Mouse (Mus musculus): ENCODE results near the gene Rnps1. TPM values are rescaled to one million over a fixed set of nuclear protein-coding genes. Genes with fewer than 3 reads are reported as not detected.

Gene Rnps1
- polyA plus RNA-seq, 1 experiment from 2014 or later, result 280 TPM

DNA sequence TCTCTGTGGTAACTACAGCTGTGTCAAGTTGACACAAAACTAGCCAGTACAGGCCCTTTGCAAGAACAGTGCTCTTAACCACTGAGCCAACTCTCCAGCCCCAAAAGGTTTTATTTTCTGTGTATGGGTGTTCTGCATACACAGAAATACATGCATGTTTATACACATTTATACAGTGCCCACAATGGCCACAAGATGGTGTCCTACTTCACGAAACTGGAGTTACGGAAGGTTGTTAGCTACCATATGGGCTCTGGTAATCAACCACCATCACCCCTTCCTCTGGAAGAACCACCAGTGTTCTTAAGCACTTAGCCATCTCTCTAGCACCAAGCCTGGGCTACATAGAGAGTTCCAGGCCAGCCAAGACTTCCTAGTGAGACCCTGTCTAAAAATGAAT is 47.2 kb downstream of the Rnps1 start:
- Histone ChIP-seq H3K27me3 (ENCODE audit: control insufficient read depth, insufficient read depth, low read length) (no peaks in the 10 kb centered on the region), H3K4me3 (replicated peaks; ENCODE audit: low read length) (no peak overlapping the region), H3K27ac (no peak overlapping the region), H3K9me3 (ENCODE audit: control insufficient read depth, low read length) (no peaks in the 10 kb centered on the region), H3K4me1 (replicated peaks; ENCODE audit: control insufficient read depth, insufficient read depth, low read length) (no peaks in the 10 kb centered on the region), H3K9ac (no peak overlapping the region), H3K4me2 (replicated peaks) (no peak overlapping the region), H3K36me3 (replicated peaks; ENCODE audit: control insufficient read depth, insufficient read depth) (no peaks in the 10 kb centered on the region)
- DNase-seq (ENCODE audit: low spot score) (no peak), ATAC-seq (ENCODE audit: low FRiP score) (no peak)
- whole genome bisulfite sequencing, result 77% methylated on average over 2 of the region's 2 CpGs

DNA sequence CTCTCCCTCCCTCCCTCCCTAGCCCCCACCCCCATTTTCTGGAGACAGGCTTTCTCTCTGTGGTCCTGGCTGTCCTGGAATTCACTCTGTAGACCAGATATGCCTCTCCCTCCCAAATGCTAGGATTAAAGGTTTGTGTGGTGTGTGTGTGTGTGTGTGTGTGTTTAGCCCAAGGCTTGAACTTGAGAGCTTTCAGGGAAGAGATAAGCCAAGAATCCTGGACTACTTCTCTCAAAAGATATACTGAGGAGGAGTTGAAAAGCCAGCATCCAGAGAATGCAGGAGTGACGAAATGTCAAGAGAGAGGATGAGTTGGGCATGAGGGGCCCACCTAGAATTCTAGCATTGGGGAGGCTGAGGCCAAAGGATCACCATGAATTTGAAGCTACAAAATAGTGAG is 48.6 kb downstream of the Rnps1 start:
- ATAC-seq (ENCODE audit: low FRiP score) (no peak), DNase-seq (ENCODE audit: low spot score) (no peak)
- Histone ChIP-seq H3K4me3 (replicated peaks; ENCODE audit: low read length) (no peak overlapping the region), H3K4me2 (replicated peaks) (no peak overlapping the region), H3K9me3 (ENCODE audit: control insufficient read depth, low read length) (no peaks in the 10 kb centered on the region), H3K36me3 (replicated peaks; ENCODE audit: control insufficient read depth, insufficient read depth) (no peaks in the 10 kb centered on the region), H3K27ac (no peak overlapping the region), H3K9ac (no peak overlapping the region), H3K27me3 (ENCODE audit: control insufficient read depth, insufficient read depth, low read length) (no peaks in the 10 kb centered on the region), H3K4me1 (replicated peaks; ENCODE audit: control insufficient read depth, insufficient read depth, low read length) (no peaks in the 10 kb centered on the region)
- WGBS, result 100% methylated on average over 1 of the region's 1 CpGs

DNA sequence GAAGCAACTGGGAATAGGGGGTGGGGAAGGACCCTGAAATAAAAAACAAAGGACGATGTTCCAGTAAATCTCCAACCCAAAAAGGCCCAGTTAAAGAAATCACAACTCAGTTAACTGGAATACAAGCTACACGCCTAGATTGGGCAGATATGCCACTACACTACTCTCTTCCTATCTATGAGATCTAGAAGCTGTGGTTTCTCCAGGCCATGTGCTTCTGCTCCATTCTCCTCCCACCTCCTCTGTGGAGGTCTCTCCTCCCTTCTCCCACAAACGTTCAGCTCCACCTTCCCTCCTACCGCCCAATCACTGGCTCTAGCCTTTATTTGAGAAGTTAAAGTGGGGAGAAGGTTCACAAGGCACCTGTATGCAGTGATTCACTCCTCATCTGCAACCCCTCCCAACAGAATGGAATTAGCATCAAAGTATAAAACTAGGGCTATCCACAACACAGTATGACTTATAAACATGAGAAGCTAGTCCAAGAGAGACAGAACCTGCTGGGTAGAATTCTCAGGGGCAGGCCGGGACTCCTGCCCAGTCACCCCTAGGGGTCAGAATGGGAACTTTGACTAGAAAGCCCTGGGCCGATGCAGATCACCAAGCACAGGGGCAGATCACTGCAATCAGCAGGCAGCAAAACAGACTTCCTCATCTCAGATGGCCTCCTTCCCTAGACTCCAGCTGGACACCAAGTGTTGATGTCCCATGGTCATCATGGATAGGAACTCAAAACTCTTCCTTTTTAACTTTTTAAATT is 49.2 kb downstream of the Rnps1 start:
- DNase-seq (ENCODE audit: low spot score) (no peak), ATAC-seq (ENCODE audit: low FRiP score) (no peak)
- Histone ChIP-seq H3K27me3 (ENCODE audit: control insufficient read depth, insufficient read depth, low read length) (no peaks in the 10 kb centered on the region), H3K4me3 (replicated peaks; ENCODE audit: low read length) (no peak overlapping the region), H3K27ac (no peak overlapping the region), H3K9ac (no peak overlapping the region), H3K36me3 (replicated peaks; ENCODE audit: control insufficient read depth, insufficient read depth) (no peaks in the 10 kb centered on the region), H3K4me1 (replicated peaks; ENCODE audit: control insufficient read depth, insufficient read depth, low read length) (no peaks in the 10 kb centered on the region), H3K9me3 (ENCODE audit: control insufficient read depth, low read length) (no peaks in the 10 kb centered on the region), H3K4me2 (replicated peaks) (no peak overlapping the region)
- 66% methylated on average over 6 of the region's 6 CpGs for WGBS

- no peak overlapping the region for H3K4me3 ChIP-seq (replicated peaks; ENCODE audit: low read length)
- peaks cover 20% of the 10 kb centered on the region for H3K4me1 ChIP-seq (replicated peaks; ENCODE audit: control insufficient read depth, insufficient read depth, low read length)
- no peak for ATAC-seq (ENCODE audit: low FRiP score)
- H3K27ac ChIP-seq, result no peak overlapping the region
- WGBS, result 93% methylated on average over 5 of the region's 5 CpGs
- no peak overlapping the region for H3K9ac ChIP-seq
- DNase-seq (ENCODE audit: low spot score), result no peak
- no peaks in the 10 kb centered on the region for H3K9me3 ChIP-seq (ENCODE audit: control insufficient read depth, low read length)
- H3K4me2 ChIP-seq (replicated peaks), result no peak overlapping the region
- no peaks in the 10 kb centered on the region for H3K27me3 ChIP-seq (ENCODE audit: control insufficient read depth, insufficient read depth, low read length)
- H3K36me3 ChIP-seq (replicated peaks; ENCODE audit: control insufficient read depth, insufficient read depth), result peaks cover 17% of the 10 kb centered on the region; the same call in 1 of the 2 replicates
These were observed 54.4 kb downstream of the Rnps1 start for GRCm38 (mm10) chr17:24468636-24469246.

GRCm38 (mm10) chr17:24469336-24469909 is 55.1 kb downstream of the Rnps1 start:
- H3K4me3 ChIP-seq (replicated peaks; ENCODE audit: low read length), result peak overlapping the region; percentile 94
- DNase-seq (ENCODE audit: low spot score) (no peak), ATAC-seq (ENCODE audit: low FRiP score) (no peak)
- peak overlapping the region; percentile 92 for H3K9ac ChIP-seq
- WGBS, result 18% methylated on average over 7 of the region's 7 CpGs
- no peaks in the 10 kb centered on the region for H3K9me3 ChIP-seq (ENCODE audit: control insufficient read depth, low read length)
- peak overlapping the region; percentile 84 for H3K27ac ChIP-seq
- peaks cover 24% of the 10 kb centered on the region for H3K36me3 ChIP-seq (replicated peaks; ENCODE audit: control insufficient read depth, insufficient read depth)
- H3K4me1 ChIP-seq (replicated peaks; ENCODE audit: control insufficient read depth, insufficient read depth, low read length), result peaks cover 20% of the 10 kb centered on the region
- peak overlapping the region; percentile 99 for H3K4me2 ChIP-seq (replicated peaks)
- H3K27me3 ChIP-seq (ENCODE audit: control insufficient read depth, insufficient read depth, low read length), result no peaks in the 10 kb centered on the region

- WGBS, result under 1% methylated on average over 71 of the region's 75 CpGs
- peak; percentile 98 for ATAC-seq (ENCODE audit: low FRiP score)
- H3K4me3 ChIP-seq (replicated peaks; ENCODE audit: low read length), result peak within 1 kb of the TSS; percentile 94
These were observed 55.7 kb downstream of the Rnps1 start, which contains the start of the genes E4f1 and Pgp for GRCm38 (mm10) chr17:24469910-24470602. TSS of gene E4f1 (minus strand) at chr17:24470313. TSS of gene Pgp (plus strand) at chr17:24470392.

GRCm38 (mm10) chr17:24470701-24471527 is 56.5 kb downstream of the Rnps1 start:
- WGBS, result 1% methylated on average over 68 of the region's 68 CpGs
- Histone ChIP-seq H3K9ac (peak overlapping the region; percentile 92), H3K4me1 (replicated peaks; ENCODE audit: control insufficient read depth, insufficient read depth, low read length) (peaks cover 20% of the 10 kb centered on the region), H3K36me3 (replicated peaks; ENCODE audit: control insufficient read depth, insufficient read depth) (peaks cover 38% of the 10 kb centered on the region), H3K27ac (peak overlapping the region; percentile 84), H3K4me2 (replicated peaks) (peak overlapping the region; percentile 99), H3K27me3 (ENCODE audit: control insufficient read depth, insufficient read depth, low read length) (no peaks in the 10 kb centered on the region), H3K9me3 (ENCODE audit: control insufficient read depth, low read length) (no peaks in the 10 kb centered on the region), H3K4me3 (replicated peaks; ENCODE audit: low read length) (peak overlapping the region; percentile 94)
- DNase-seq (ENCODE audit: low spot score) (no peak), ATAC-seq (ENCODE audit: low FRiP score) (peak; percentile 21)

More at GRCm38 (mm10) chr17:24469910-24470602, 55.7 kb downstream of the Rnps1 start, which contains the start of the genes E4f1 and Pgp:
- DNase-seq (ENCODE audit: low spot score), result peak; percentile 100
- Histone ChIP-seq H3K27me3 (ENCODE audit: control insufficient read depth, insufficient read depth, low read length) (no peaks in the 10 kb centered on the region), H3K36me3 (replicated peaks; ENCODE audit: control insufficient read depth, insufficient read depth) (peaks cover 30% of the 10 kb centered on the region), H3K9me3 (ENCODE audit: control insufficient read depth, low read length) (no peaks in the 10 kb centered on the region), H3K27ac (peak within 1 kb of the TSS; percentile 84), H3K4me2 (replicated peaks) (peak within 1 kb of the TSS; percentile 99), H3K9ac (peak within 1 kb of the TSS; percentile 92), H3K4me1 (replicated peaks; ENCODE audit: control insufficient read depth, insufficient read depth, low read length) (peaks cover 20% of the 10 kb centered on the region)

- ATAC-seq (ENCODE audit: low FRiP score) (no peak), DNase-seq (ENCODE audit: low spot score) (no peak)
- Histone ChIP-seq H3K27ac (no peak overlapping the region), H3K27me3 (ENCODE audit: control insufficient read depth, insufficient read depth, low read length) (no peaks in the 10 kb centered on the region), H3K9me3 (ENCODE audit: control insufficient read depth, low read length) (no peaks in the 10 kb centered on the region), H3K4me2 (replicated peaks) (peak overlapping the region; percentile 99), H3K36me3 (replicated peaks; ENCODE audit: control insufficient read depth, insufficient read depth) (peaks cover 52% of the 10 kb centered on the region), H3K4me1 (replicated peaks; ENCODE audit: control insufficient read depth, insufficient read depth, low read length) (peaks cover 20% of the 10 kb centered on the region), H3K4me3 (replicated peaks; ENCODE audit: low read length) (peak overlapping the region; percentile 94), H3K9ac (no peak overlapping the region)
- WGBS, result 86% methylated on average over 4 of the region's 4 CpGs
These were observed 58.1 kb downstream of the Rnps1 start for GRCm38 (mm10) chr17:24472512-24472911.
